Mouse (Mus musculus): ENCODE data around the gene Morc2a.
"Not testable (repeated sequence)": the region's sequence is repeated elsewhere in the genome, so short reads cannot be mapped to it uniquely, and the experiment has no call there.

Gene Morc2a

GRCm38 (mm10) chr11:3648964-3649841 is at the start of gene Morc2a:
Morc2a (plus strand) TSS chr11:3649191.
- peak; percentile 95 for DNase-seq (ENCODE audit: extremely low spot score)

GRCm38 (mm10) chr11:3601966-3602365 is 47.0 kb upstream of the Morc2a start:
- not testable (repeated sequence) for DNase-seq (ENCODE audit: extremely low spot score)

DNA sequence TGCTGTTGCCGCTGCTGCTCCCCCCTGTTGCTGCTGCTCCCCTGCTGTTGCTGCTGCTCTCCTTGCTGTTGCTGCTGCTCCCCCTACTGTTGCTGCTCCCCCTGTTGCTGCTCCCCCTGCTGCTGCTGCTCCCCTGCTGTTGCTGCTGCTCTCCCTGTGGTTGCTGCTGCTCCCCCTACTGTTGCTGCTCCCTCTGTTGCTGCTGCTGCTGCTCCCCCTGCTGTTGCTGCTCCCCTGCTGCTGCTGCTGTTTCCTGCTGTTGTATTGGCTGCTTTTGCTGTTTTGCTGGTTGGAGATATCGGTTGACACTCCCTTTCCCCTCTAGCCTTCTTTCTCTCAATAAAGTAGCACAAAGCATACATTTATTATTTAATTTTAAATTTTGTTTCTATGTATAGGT is 46.3 kb upstream of the Morc2a start:
- not testable (repeated sequence) for DNase-seq (ENCODE audit: extremely low spot score)

DNA sequence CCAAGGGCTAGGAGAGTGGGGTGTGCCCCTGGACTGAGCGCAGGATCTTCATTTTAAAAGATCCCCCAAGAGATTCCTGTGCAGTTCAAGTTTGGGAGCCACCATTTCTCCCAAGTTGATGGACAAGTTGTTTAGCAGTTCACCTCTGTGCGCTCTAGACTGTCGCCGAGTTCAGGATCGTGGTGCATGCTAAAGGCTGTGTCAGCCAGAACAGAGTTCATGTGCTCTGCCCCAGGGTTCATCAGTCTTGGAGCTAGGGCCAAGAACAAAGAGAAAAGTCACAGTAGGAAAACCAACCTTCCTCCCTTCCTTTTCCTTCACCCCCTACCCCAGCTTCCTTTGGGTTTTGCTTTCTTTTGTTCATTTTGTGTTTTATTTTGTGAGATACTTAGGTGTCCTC is 42.5 kb upstream of the Morc2a start:
- DNase-seq (ENCODE audit: extremely low spot score): no peak

GRCm38 (mm10) chr11:3615576-3615975 is 33.4 kb upstream of the Morc2a start:
- no peak for DNase-seq (ENCODE audit: extremely low spot score)

DNA sequence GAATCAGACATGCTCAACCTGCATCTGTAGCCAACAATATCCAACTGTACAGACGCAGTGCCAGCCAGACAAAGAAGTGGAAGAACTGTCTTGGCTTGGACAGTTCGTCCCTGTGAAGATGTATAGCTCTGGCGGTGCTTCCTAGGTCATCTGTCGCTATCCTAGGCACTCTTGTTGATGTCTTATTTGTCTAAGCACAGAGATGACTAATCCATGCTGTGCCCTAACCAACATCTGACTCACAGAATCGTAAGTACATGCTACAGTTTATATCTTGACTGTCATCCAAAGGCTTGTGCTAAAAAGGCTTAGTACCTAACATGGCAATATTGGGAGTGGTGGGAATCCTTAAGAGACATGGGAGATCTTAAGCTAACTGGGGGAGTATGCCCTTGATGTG is 26.2 kb upstream of the Morc2a start:
- DNase-seq (ENCODE audit: extremely low spot score): no peak

- no peak for DNase-seq (ENCODE audit: extremely low spot score)
Measured at GRCm38 (mm10) chr11:3624391-3625027, 24.5 kb upstream of the Morc2a start.

GRCm38 (mm10) chr11:3628999-3629491 is 19.9 kb upstream of the Morc2a start:
- DNase-seq (ENCODE audit: extremely low spot score): peak; percentile 49

DNA sequence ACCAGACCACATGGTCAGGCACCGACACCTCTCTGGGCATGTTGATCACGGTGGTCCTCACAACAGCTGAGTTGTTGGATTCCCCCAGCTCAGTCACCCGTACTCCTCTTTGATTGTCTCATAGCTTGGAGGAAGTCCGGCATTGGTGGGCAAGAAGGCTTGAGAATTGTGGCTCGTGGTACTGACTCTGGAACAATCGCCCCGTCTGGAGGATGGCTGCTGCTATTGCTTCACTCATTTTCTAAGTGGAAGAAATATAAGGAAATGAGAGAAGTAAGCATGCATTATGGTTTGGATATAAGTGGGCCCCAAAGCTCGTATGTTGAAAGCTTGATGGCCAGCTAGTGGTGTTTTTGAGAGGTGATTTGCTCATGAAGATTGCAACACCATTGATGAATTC is 15.7 kb upstream of the Morc2a start:
- DNase-seq (ENCODE audit: extremely low spot score): not testable (repeated sequence)

- DNase-seq (ENCODE audit: extremely low spot score): no peak
Measured at GRCm38 (mm10) chr11:3647688-3648087, 1.3 kb upstream of the Morc2a start.

GRCm38 (mm10) chr11:3648305-3648963 is 557 bp upstream of the Morc2a start:
- no peak for DNase-seq (ENCODE audit: extremely low spot score)

GRCm38 (mm10) chr11:3650141-3650540 is 1.1 kb downstream of the Morc2a start:
- no peak for DNase-seq (ENCODE audit: extremely low spot score)

DNA sequence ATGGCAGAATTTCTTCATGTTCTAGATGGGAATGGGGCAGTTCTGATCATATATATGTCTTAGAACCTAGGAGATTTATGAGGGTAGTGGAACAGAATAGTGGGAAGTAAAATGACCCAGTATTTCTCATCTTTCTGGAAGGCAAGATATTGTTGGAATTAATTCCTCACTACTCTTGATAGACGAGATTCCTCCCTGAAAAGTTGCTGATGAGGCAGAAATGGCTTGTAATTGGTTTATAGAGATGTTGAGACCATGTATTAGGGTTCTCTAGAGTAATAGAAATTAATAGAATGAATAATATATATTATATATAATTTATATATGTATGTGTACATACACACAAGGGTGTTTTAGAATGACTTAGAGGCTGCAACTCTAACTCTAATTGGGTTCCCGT is 13.0 kb downstream of the Morc2a start:
- DNase-seq (ENCODE audit: extremely low spot score): no peak

DNA sequence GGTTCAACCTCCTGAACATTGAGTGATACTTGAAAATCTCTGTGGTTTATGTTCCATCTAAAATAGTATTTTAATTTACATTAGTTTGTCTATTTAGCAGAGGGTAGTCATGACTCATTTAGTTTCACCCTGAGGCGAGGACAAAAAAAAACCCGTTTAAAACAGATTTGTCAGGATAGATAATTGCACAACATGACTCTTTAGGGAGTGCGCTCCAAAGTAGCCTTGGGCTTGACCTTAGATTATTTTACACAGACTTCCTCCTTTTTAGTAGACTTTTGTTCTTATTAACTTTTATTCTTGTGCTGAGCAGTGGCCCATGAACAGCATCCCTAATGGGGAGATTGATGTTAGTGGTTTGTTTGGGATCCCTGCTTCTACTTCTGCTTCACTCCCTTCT is 18.5 kb downstream of the Morc2a start:
- no peak for DNase-seq (ENCODE audit: extremely low spot score)

DNA sequence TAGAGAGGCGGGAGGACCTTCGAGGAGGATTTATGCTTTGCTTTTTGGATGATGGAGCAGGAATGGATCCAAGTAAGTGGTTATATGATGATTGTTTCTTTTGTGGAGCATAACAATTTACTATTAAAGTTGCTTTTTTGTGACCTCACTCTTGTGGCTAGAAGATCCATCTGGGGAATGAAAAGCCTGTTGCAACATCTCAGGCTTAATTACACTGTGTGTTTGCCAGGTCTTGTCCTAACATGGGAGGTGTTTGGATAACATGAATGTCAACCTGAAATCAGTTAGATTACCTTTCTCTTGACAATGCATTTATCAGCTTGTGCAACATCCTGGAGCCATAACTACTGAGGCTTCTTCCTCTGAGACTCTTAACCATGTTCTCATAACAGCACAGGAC is 19.8 kb downstream of the Morc2a start:
- DNase-seq (ENCODE audit: extremely low spot score): no peak

GRCm38 (mm10) chr11:3669849-3670248 is 20.9 kb downstream of the Morc2a start:
- no peak for DNase-seq (ENCODE audit: extremely low spot score)

- no peak for DNase-seq (ENCODE audit: extremely low spot score)
Measured at GRCm38 (mm10) chr11:3671000-3671628, 22.1 kb downstream of the Morc2a start.

DNA sequence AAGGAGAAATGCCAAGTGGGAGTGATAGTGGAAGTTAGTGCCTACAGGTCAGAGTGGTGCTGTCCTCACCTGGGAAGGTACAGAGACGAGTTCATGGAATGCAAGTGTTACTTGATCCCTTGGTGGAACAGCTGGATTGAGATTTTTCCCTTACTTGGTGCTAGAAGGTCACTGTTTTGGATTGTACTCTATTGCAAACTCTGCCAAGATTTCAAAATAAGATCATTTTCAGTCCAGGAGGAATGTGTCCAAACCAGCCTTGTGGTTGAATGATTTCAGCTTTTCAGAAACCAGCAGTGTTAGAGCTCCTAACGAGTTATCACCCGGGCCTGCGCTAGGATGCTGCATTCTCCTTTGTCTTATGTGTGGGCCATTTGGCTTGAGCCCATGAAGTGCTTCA is 25.6 kb downstream of the Morc2a start:
- no peak for DNase-seq (ENCODE audit: extremely low spot score)

GRCm38 (mm10) chr11:3676423-3676822 is 27.4 kb downstream of the Morc2a start:
- DNase-seq (ENCODE audit: extremely low spot score): no peak

DNA sequence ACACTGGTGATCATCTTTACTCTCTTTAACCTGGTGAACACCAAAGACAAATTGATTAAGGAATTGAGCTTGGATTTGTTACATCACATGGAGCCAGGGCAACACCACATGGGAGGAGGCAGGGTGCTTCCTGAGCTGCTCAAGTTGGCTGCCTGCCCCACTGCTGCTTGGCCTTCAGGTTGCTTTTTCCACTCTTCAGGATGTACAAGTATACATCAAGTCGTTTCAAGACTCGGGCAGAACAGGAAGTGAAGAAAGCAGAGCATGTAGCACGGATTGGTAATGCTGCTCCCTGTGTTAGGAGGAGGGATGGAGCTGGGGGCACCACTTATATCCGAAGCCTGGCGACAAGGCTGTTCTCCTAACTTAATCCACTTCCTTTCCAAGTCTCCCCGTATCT is 28.2 kb downstream of the Morc2a start:
- no peak for DNase-seq (ENCODE audit: extremely low spot score)

GRCm38 (mm10) chr11:3679771-3680170 is 30.8 kb downstream of the Morc2a start:
- no peak for DNase-seq (ENCODE audit: extremely low spot score)

DNA sequence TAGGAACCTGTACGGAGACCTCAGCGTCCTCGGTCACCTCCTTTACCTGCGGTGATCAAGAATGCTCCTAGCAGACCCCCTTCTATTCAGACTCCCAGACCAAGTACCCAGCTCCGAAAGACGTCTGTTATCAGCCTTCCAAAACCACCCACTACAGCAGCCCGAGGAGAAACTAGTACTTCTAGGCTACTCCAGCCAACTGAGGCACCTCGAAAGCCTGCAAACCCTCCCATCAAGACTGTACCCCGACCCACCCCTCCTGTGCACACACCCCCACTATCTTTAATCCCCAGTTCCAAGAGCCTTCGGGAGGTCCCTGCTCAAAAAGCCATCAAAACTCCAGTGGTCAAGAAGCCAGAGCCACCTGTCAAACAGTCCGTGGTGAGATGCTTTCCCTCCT is 34.7 kb downstream of the Morc2a start:
- DNase-seq (ENCODE audit: extremely low spot score): no peak

All from embryo, embryonic 9.5 days (tissue).